Mouse (Mus musculus): ENCODE data around the gene Luc7l. TPM values are rescaled to one million over a fixed set of nuclear protein-coding genes. Genes with fewer than 3 reads are reported as not detected.
"Not testable (repeated sequence)": the region's sequence is repeated elsewhere in the genome, so short reads cannot be mapped to it uniquely, and the experiment has no call there.

Gene Luc7l
- polyA plus RNA-seq, 1 experiment from 2014 or later, result 121 TPM

DNA sequence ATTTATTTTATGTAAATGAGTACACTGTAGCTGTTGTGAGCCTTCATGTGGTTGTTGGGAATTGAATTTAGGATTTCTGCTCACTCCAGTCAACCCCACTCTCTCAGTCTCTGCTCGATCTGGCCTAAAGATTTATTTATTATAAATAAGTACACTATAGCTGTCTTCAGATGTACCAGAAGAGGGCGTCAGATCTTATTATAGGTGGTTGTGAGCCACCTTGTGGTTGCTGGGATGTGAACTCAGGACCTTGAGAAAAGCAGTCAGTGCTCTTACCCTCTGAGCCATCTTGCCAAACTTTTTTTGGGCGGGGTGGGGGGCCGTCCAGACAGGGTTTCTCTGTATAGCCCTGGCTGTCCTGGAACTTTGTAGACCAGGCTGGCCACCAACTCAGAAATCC lies 9.1 kb downstream of the Luc7l start:
- no peaks in the 10 kb centered on the region for H3K9me3 ChIP-seq
- 93% methylated on average over 4 of the region's 4 CpGs for WGBS
- no peak for ATAC-seq

GRCm38 (mm10) chr17:26262384-26262783 lies 9.7 kb downstream of the Luc7l start:
- no peak for ATAC-seq
- Histone ChIP-seq H3K4me2 (replicated peaks) (no peak overlapping the region), H3K4me1 (replicated peaks) (no peaks in the 10 kb centered on the region), H3K27ac (no peak overlapping the region), H3K36me3 (peaks cover 89% of the 10 kb centered on the region), H3K9me3 (no peaks in the 10 kb centered on the region), H3K27me3 (no peaks in the 10 kb centered on the region), H3K9ac (replicated peaks) (no peak overlapping the region), H3K4me3 (replicated peaks) (no peak overlapping the region)
- WGBS, result 94% methylated on average over 3 of the region's 3 CpGs

More for the DNA sequence above, 9.1 kb downstream of the Luc7l start:
- Histone ChIP-seq H3K36me3 (peaks cover 89% of the 10 kb centered on the region), H3K4me1 (replicated peaks) (no peaks in the 10 kb centered on the region), H3K4me2 (replicated peaks) (no peak overlapping the region), H3K27ac (no peak overlapping the region), H3K4me3 (replicated peaks) (no peak overlapping the region), H3K9ac (replicated peaks) (no peak overlapping the region), H3K27me3 (no peaks in the 10 kb centered on the region)

DNA sequence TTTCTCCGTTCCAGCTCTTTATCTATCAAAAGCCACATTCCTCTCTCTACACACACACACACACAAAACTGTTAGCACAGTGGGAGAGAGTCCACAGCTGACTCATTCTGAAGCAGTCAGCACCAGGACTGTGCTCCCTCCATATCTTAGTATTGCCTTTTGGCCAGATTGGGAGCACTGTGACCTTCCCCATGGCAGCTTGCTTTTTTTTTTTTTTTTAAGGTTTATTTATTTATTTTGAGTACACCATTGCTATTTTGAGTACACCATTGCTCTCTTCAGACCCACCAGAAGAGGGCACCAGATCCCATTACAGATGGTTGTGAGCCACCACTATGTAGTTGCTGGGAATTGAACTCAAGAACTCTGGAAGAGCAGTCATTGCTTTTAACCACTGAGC lies 16.2 kb downstream of the Luc7l start:
- WGBS, result 80% methylated on average over 1 of the region's 1 CpGs
- ATAC-seq, result no peak
- Histone ChIP-seq H3K4me2 (replicated peaks) (no peak overlapping the region), H3K9me3 (no peaks in the 10 kb centered on the region), H3K9ac (replicated peaks) (no peak overlapping the region), H3K27ac (no peak overlapping the region), H3K4me1 (replicated peaks) (no peaks in the 10 kb centered on the region), H3K4me3 (replicated peaks) (no peak overlapping the region), H3K36me3 (peaks cover 88% of the 10 kb centered on the region), H3K27me3 (no peaks in the 10 kb centered on the region)

GRCm38 (mm10) chr17:26269577-26269976 lies 16.9 kb downstream of the Luc7l start:
- not testable (repeated sequence) for H3K9me3 ChIP-seq; H3K4me2 ChIP-seq (replicated peaks); H3K4me3 ChIP-seq (replicated peaks); ATAC-seq; H3K9ac ChIP-seq (replicated peaks); H3K27me3 ChIP-seq; H3K4me1 ChIP-seq (replicated peaks); H3K27ac ChIP-seq
- peaks cover 85% of the 10 kb centered on the region for H3K36me3 ChIP-seq
- WGBS, result 96% methylated on average over 9 of the region's 10 CpGs

GRCm38 (mm10) chr17:26272586-26272985 lies 19.9 kb downstream of the Luc7l start:
- 89% methylated on average over 3 of the region's 3 CpGs for WGBS
- Histone ChIP-seq H3K9ac (replicated peaks) (no peak overlapping the region), H3K4me3 (replicated peaks) (no peak overlapping the region), H3K9me3 (no peaks in the 10 kb centered on the region), H3K27ac (no peak overlapping the region), H3K36me3 (peaks cover 85% of the 10 kb centered on the region), H3K4me1 (replicated peaks) (no peaks in the 10 kb centered on the region), H3K27me3 (no peaks in the 10 kb centered on the region), H3K4me2 (replicated peaks) (no peak overlapping the region)
- no peak for ATAC-seq

GRCm38 (mm10) chr17:26275933-26276332 lies 23.2 kb downstream of the Luc7l start:
- H3K9ac ChIP-seq (replicated peaks), result no peak overlapping the region
- H3K4me1 ChIP-seq (replicated peaks), result no peaks in the 10 kb centered on the region
- no peaks in the 10 kb centered on the region for H3K9me3 ChIP-seq
- ATAC-seq, result no peak
- H3K27ac ChIP-seq, result no peak overlapping the region
- WGBS, result 90% methylated on average over 13 of the region's 13 CpGs
- no peak overlapping the region for H3K4me2 ChIP-seq (replicated peaks)
- H3K27me3 ChIP-seq, result no peaks in the 10 kb centered on the region
- H3K36me3 ChIP-seq, result peaks cover 89% of the 10 kb centered on the region
- no peak overlapping the region for H3K4me3 ChIP-seq (replicated peaks)

DNA sequence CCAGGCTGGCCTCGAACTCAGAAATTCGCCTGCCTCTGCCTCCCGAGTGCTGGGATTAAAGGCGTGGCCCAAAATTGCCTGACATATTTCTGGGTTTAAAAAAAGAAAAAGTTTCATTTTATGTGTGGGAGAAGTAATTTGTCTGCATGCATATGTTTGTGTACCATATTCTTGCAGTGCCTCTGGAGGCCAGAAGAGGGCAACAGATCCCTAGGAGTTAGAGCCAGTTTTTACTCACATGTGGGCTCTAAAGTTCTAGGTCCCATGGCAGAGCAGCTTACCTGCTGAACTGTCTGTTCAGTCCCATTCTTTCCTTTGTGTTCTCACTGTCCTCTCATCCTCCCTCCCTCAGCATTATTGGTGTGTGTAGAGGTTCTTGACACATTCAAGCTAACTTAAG lies 24.0 kb downstream of the Luc7l start:
- Histone ChIP-seq H3K4me3 (replicated peaks) (no peak overlapping the region), H3K4me2 (replicated peaks) (no peak overlapping the region), H3K27me3 (no peaks in the 10 kb centered on the region), H3K36me3 (peaks cover 89% of the 10 kb centered on the region), H3K9me3 (no peaks in the 10 kb centered on the region), H3K27ac (no peak overlapping the region), H3K9ac (replicated peaks) (no peak overlapping the region), H3K4me1 (replicated peaks) (no peaks in the 10 kb centered on the region)
- 94% methylated on average over 4 of the region's 4 CpGs for WGBS
- ATAC-seq, result no peak

- H3K9ac ChIP-seq (replicated peaks), result no peak overlapping the region
- WGBS, result 83% methylated on average over 8 of the region's 8 CpGs
- H3K4me3 ChIP-seq (replicated peaks), result no peak overlapping the region
- H3K9me3 ChIP-seq, result peaks cover 3% of the 10 kb centered on the region
- peaks cover 98% of the 10 kb centered on the region for H3K36me3 ChIP-seq
- H3K4me1 ChIP-seq (replicated peaks), result no peaks in the 10 kb centered on the region
- no peak for ATAC-seq
- no peak overlapping the region for H3K4me2 ChIP-seq (replicated peaks)
- H3K27ac ChIP-seq, result no peak overlapping the region
- H3K27me3 ChIP-seq, result no peaks in the 10 kb centered on the region
These were observed 33.7 kb downstream of the Luc7l start for GRCm38 (mm10) chr17:26286199-26286955.

DNA sequence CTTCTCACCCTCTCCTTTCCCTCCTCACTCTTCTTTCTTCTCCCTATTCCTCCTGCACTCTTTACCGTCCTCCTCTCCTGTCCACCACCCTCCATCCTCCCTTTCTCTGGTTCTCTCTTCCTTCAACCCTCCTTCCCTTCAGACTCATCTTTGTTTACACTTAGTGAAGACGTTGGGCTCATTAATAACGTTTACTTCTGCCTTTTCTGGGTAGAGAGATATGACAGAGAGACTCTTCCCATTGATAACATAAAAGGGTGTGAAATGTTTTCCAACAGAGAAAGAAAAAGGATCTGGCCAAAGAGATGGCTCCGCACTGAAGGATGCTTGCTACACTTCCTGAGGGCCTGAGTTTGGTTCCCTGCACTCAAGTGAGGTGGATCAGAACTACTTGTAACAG lies 36.8 kb downstream of the Luc7l start:
- ATAC-seq, result no peak
- H3K4me2 ChIP-seq (replicated peaks), result no peak overlapping the region
- H3K27ac ChIP-seq, result no peak overlapping the region
- H3K36me3 ChIP-seq, result peaks cover 75% of the 10 kb centered on the region
- no peaks in the 10 kb centered on the region for H3K27me3 ChIP-seq
- no peak overlapping the region for H3K9ac ChIP-seq (replicated peaks)
- H3K4me1 ChIP-seq (replicated peaks), result no peaks in the 10 kb centered on the region
- H3K4me3 ChIP-seq (replicated peaks), result no peak overlapping the region
- WGBS, result 85% methylated on average over 4 of the region's 4 CpGs
- H3K9me3 ChIP-seq, result peaks cover 10% of the 10 kb centered on the region

- not testable (repeated sequence) for H3K9ac ChIP-seq (replicated peaks); H3K4me3 ChIP-seq (replicated peaks); H3K36me3 ChIP-seq; H3K27ac ChIP-seq; H3K9me3 ChIP-seq; ATAC-seq; H3K27me3 ChIP-seq; H3K4me1 ChIP-seq (replicated peaks); H3K4me2 ChIP-seq (replicated peaks)
- 89% methylated on average over 4 of the region's 4 CpGs for WGBS
These were observed 45.6 kb downstream of the Luc7l start for GRCm38 (mm10) chr17:26298318-26298717.

- Histone ChIP-seq H3K4me2 (replicated peaks) (no peak overlapping the region), H3K4me1 (replicated peaks) (peaks cover 4% of the 10 kb centered on the region; the same call in 1 of the 2 replicates), H3K36me3 (no peaks in the 10 kb centered on the region), H3K4me3 (replicated peaks) (no peak overlapping the region), H3K27ac (no peak overlapping the region), H3K9me3 (no peaks in the 10 kb centered on the region), H3K27me3 (no peaks in the 10 kb centered on the region), H3K9ac (replicated peaks) (no peak overlapping the region; the same call in 1 of the 2 replicates)
- 15% methylated on average over 6 of the region's 6 CpGs for WGBS
- ATAC-seq, result no peak
These were observed 61.6 kb downstream of the Luc7l start for GRCm38 (mm10) chr17:26314291-26314690.

- Histone ChIP-seq H3K4me2 (replicated peaks) (no peak overlapping the region), H3K36me3 (no peaks in the 10 kb centered on the region), H3K9ac (replicated peaks) (no peak overlapping the region), H3K9me3 (no peaks in the 10 kb centered on the region), H3K4me3 (replicated peaks) (no peak overlapping the region), H3K27me3 (no peaks in the 10 kb centered on the region), H3K4me1 (replicated peaks) (peaks cover 4% of the 10 kb centered on the region; the same call in 1 of the 2 replicates), H3K27ac (no peak overlapping the region)
- no peak for ATAC-seq
- 40% methylated on average over 10 of the region's 10 CpGs for WGBS
These were observed 62.8 kb downstream of the Luc7l start for GRCm38 (mm10) chr17:26315474-26315873.

- Histone ChIP-seq H3K27me3 (no peaks in the 10 kb centered on the region), H3K4me2 (replicated peaks) (no peak overlapping the region), H3K9ac (replicated peaks) (no peak overlapping the region), H3K4me1 (replicated peaks) (peaks cover 4% of the 10 kb centered on the region; the same call in 1 of the 2 replicates), H3K27ac (no peak overlapping the region), H3K9me3 (no peaks in the 10 kb centered on the region), H3K4me3 (replicated peaks) (no peak overlapping the region), H3K36me3 (no peaks in the 10 kb centered on the region)
- 97% methylated on average over 1 of the region's 1 CpGs for WGBS
- ATAC-seq, result no peak
These were observed 65.7 kb downstream of the Luc7l start for GRCm38 (mm10) chr17:26318441-26318840.
